Mouse (Mus musculus): Measurements from ENCODE around the gene Morn1. TPM values are rescaled to one million over a fixed set of nuclear protein-coding genes. Genes with fewer than 3 reads are reported as not detected.

Morn1 gene
- total RNA-seq, 2 experiments from 2014 or later, result 9.0 to 10.4 TPM

- no peak for DNase-seq (ENCODE audit: low spot score in 2 of 2)
Measured at GRCm38 (mm10) chr4:155117396-155117978, 31.1 kb downstream of the Morn1 start.

GRCm38 (mm10) chr4:155118278-155118677, 31.9 kb downstream of the Morn1 start:
- no peak for DNase-seq (ENCODE audit: low spot score in 2 of 2)

GRCm38 (mm10) chr4:155120038-155120437, 33.7 kb downstream of the Morn1 start:
- no peak for DNase-seq (ENCODE audit: low spot score in 2 of 2)

- no peak for DNase-seq (ENCODE audit: low spot score in 2 of 2)
Measured at GRCm38 (mm10) chr4:155120583-155120982, 34.2 kb downstream of the Morn1 start.

GRCm38 (mm10) chr4:155121222-155121621, 34.8 kb downstream of the Morn1 start:
- DNase-seq (ENCODE audit: low spot score in 2 of 2), result no peak

GRCm38 (mm10) chr4:155121915-155122443, 35.6 kb downstream of the Morn1 start:
- no peak for DNase-seq (ENCODE audit: low spot score in 2 of 2)

GRCm38 (mm10) chr4:155122444-155123040, 36.2 kb downstream of the Morn1 start:
- peak; percentile 97 to 98 for DNase-seq (ENCODE audit: low spot score in 2 of 2)

GRCm38 (mm10) chr4:155123868-155124534, 37.6 kb downstream of the Morn1 start:
- DNase-seq (ENCODE audit: low spot score in 2 of 2), result no peak

- no peak for DNase-seq (ENCODE audit: low spot score in 2 of 2)
Measured at GRCm38 (mm10) chr4:155125310-155125709, 38.9 kb downstream of the Morn1 start.

- DNase-seq (ENCODE audit: low spot score in 2 of 2), result no peak
Measured at GRCm38 (mm10) chr4:155126194-155126593, 39.8 kb downstream of the Morn1 start.

- DNase-seq (ENCODE audit: low spot score in 2 of 2), result no peak
Measured at GRCm38 (mm10) chr4:155126602-155127372, 40.4 kb downstream of the Morn1 start.

GRCm38 (mm10) chr4:155128411-155128810, 42.0 kb downstream of the Morn1 start:
- DNase-seq (ENCODE audit: low spot score in 2 of 2), result no peak

GRCm38 (mm10) chr4:155129132-155129917, 42.9 kb downstream of the Morn1 start:
- peak; percentile 54 to 60 for DNase-seq (ENCODE audit: low spot score in 2 of 2)

GRCm38 (mm10) chr4:155129996-155130395, 43.6 kb downstream of the Morn1 start:
- peak; percentile 92 to 93 for DNase-seq (ENCODE audit: low spot score in 2 of 2)

GRCm38 (mm10) chr4:155130616-155131015, 44.2 kb downstream of the Morn1 start:
- DNase-seq (ENCODE audit: low spot score in 2 of 2), result no peak

GRCm38 (mm10) chr4:155133188-155133587, 46.8 kb downstream of the Morn1 start:
- DNase-seq (ENCODE audit: low spot score in 2 of 2), result no peak

- no peak for DNase-seq (ENCODE audit: low spot score in 2 of 2)
Measured at GRCm38 (mm10) chr4:155133658-155134417, 47.5 kb downstream of the Morn1 start.

GRCm38 (mm10) chr4:155134686-155135172, 48.4 kb downstream of the Morn1 start:
- no peak for DNase-seq (ENCODE audit: low spot score in 2 of 2)

GRCm38 (mm10) chr4:155135909-155136585, 49.7 kb downstream of the Morn1 start:
- no peak for DNase-seq (ENCODE audit: low spot score in 2 of 2)
